Mouse (Mus musculus): ENCODE measurements at regions not wholly inside any gene's neighbourhood (a gene's known extent, or its start where the extent isn't known, plus 50 kb on each side); places are given as distances from the start of the nearest gene placed in this dataset.

GRCm38 (mm10) chr4:92833835-92834234 lies 501.5 kb downstream of the Tusc1 start:
- TF ChIP-seq POLR2A (IDR thresholded peaks at IDR 0.05; ENCODE audit: insufficient read length, low read depth) (no peak), REST (IDR thresholded peaks at IDR 0.05; ENCODE audit: insufficient read depth, insufficient read length) (no peak), MAX (IDR thresholded peaks at IDR 0.05; ENCODE audit: low read depth) (no peak)

All from myocyte (in vitro differentiated cells).